Mouse (Mus musculus): ENCODE measurements at regions not wholly inside any gene's neighbourhood (a gene's known extent, or its start where the extent isn't known, plus 50 kb on each side); places are given as distances from the start of the nearest gene placed in this dataset.
"Not testable (repeated sequence)": the region's sequence is repeated elsewhere in the genome, so short reads cannot be mapped to it uniquely, and the experiment has no call there.

DNA sequence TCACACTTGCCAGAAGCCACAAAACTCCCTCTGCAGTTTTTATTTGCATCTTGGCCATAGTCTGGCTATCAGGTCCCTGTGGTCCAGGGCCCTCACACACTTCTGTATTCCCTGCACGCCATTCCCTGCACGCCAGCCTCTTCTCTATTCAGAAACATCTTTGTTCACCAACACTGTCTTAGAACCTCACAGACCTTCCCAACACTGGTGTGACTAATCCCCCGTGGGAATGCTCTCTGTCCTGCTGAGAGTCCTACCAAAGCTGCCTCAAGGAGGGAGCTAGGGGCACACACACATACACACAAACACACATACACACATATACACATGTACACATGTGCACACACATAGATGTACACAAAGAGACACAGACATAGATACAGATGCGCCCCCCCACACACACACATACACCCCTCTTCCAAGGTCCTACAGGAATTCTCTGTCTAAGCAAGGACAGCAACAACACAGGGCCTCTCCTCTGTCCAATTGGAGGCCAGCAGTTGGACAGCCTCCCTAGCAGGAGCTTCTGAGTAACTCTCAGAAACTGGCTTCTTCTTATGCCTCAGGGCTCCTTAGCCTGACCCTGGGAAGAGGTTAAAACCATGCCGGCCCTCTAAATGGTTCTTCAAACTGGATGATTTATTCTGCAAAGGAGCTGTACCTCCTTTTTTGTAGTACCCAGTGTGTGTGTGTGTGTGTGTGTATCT, 179.0 kb upstream of the Afdn start:
- H3K27me3 ChIP-seq (ENCODE audit: control insufficient read depth, insufficient read depth, low read length) = no peaks in the 10 kb centered on the region
- H3K4me1 ChIP-seq (ENCODE audit: control insufficient read depth, insufficient read depth, low read length) = peaks cover 5% of the 10 kb centered on the region
- WGBS = 74% methylated on average over 5 of the region's 5 CpGs
- no peak overlapping the region for H3K9ac ChIP-seq (ENCODE audit: low read depth, low read length)
- no peak overlapping the region for H3K27ac ChIP-seq (replicated peaks; ENCODE audit: insufficient read depth, low read depth, low read length)
- no peaks in the 10 kb centered on the region for H3K36me3 ChIP-seq (ENCODE audit: control insufficient read depth, insufficient read depth, low read length)
- TF ChIP-seq CTCF (IDR thresholded peaks at IDR 0.05; ENCODE audit: low read depth, low read length) (no peak), POLR2A (IDR thresholded peaks at IDR 0.05; ENCODE audit: extremely low read depth, insufficient read depth, low read length) (no peak)
- H3K79me2 ChIP-seq (ENCODE audit: control insufficient read depth, insufficient read depth, low read length) = no peaks in the 10 kb centered on the region
- no peak for DNase-seq (ENCODE audit: extremely low read depth, low read depth, low spot score)
- no peak overlapping the region for H3K4me3 ChIP-seq (ENCODE audit: insufficient read depth, low read depth, low read length)

DNA sequence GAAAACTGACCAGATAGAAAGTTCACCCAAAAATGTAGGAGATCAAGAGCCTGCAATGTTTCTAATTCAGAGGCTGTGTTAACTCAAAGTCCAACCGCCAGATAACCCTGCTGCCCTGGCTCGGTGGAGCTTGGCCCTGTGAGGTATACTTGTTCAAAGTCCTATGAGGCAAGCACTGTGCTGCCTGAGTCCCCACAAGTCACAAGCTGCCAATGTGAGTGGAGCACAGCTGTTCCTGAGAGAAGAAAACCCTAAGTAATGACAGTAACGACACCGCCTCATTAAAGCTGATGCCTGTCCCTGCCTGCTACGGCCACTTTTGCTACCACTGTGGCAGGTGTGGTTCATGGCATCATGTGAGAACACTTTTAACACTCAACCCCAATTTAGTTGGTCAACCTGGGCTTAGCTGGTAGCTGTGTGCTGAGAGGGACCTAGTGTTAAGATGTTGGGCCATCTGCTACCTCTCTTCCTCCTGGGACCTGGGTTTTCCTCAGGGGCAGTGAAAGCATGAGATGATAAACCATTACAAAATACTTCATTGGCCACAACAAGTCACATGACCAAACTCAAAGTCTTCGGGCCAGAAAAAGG, 178.2 kb upstream of the Afdn start:
- peaks cover 5% of the 10 kb centered on the region for H3K4me1 ChIP-seq (ENCODE audit: control insufficient read depth, insufficient read depth, low read length)

DNA sequence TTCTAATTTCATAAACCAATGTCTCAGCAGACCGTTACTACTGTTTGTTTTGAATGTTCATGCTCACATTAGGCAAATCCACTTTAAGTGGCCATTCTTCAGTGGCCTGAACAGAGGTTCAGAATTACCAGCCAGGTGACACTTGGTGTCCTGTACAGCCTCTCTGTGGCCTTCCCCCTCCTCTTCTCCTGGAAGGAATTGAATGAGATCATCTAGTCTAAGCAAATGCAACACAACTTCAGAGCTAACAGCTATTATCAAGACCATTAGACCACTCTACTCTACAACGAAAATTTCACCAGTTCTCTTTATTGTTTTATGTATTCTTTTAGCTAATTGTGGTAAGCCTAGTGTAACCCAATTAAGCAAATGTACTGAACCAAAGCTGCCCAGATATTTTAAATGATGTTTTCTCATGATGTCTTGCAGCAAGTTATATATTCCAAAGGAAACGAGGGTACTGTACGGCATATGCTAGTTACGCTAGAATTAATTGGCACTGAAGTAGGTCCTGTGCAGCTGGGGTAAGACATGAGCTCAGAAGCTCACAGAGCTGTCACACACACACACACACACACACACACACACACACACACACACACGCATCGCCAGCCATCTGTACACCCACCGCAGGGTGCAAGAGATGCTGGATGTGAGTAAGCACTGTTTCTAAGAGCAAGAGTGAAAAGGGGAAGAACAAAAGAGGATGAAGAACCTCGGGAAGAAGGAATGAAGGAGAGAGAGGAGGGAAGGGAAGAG, 176.7 kb upstream of the Afdn start:
- Histone ChIP-seq H3K4me3 (ENCODE audit: insufficient read depth, low read depth, low read length) (no peak overlapping the region), H3K79me2 (ENCODE audit: control insufficient read depth, insufficient read depth, low read length) (no peaks in the 10 kb centered on the region), H3K36me3 (ENCODE audit: control insufficient read depth, insufficient read depth, low read length) (no peaks in the 10 kb centered on the region), H3K9ac (ENCODE audit: low read depth, low read length) (no peak overlapping the region), H3K27me3 (ENCODE audit: control insufficient read depth, insufficient read depth, low read length) (no peaks in the 10 kb centered on the region), H3K4me1 (ENCODE audit: control insufficient read depth, insufficient read depth, low read length) (peaks cover 5% of the 10 kb centered on the region), H3K27ac (replicated peaks; ENCODE audit: insufficient read depth, low read depth, low read length) (no peak overlapping the region)
- no peak for TF ChIP-seq POLR2A (IDR thresholded peaks at IDR 0.05; ENCODE audit: extremely low read depth, insufficient read depth, low read length)
- no peak for TF ChIP-seq CTCF (IDR thresholded peaks at IDR 0.05; ENCODE audit: low read depth, low read length)
- no peak for DNase-seq (ENCODE audit: extremely low read depth, low read depth, low spot score)
- 85% methylated on average over 9 of the region's 9 CpGs for WGBS

More for the DNA sequence above, 178.2 kb upstream of the Afdn start:
- WGBS = 43% methylated on average over 6 of the region's 6 CpGs
- no peaks in the 10 kb centered on the region for H3K27me3 ChIP-seq (ENCODE audit: control insufficient read depth, insufficient read depth, low read length)
- no peaks in the 10 kb centered on the region for H3K36me3 ChIP-seq (ENCODE audit: control insufficient read depth, insufficient read depth, low read length)
- no peak overlapping the region for H3K4me3 ChIP-seq (ENCODE audit: insufficient read depth, low read depth, low read length)
- H3K27ac ChIP-seq (replicated peaks; ENCODE audit: insufficient read depth, low read depth, low read length) = no peak overlapping the region; the same call in 1 of the 2 replicates
- no peak overlapping the region for H3K9ac ChIP-seq (ENCODE audit: low read depth, low read length)
- peak; percentile 93 for DNase-seq (ENCODE audit: extremely low read depth, low read depth, low spot score)
- TF ChIP-seq CTCF (IDR thresholded peaks at IDR 0.05; ENCODE audit: low read depth, low read length) (no peak), POLR2A (IDR thresholded peaks at IDR 0.05; ENCODE audit: extremely low read depth, insufficient read depth, low read length) (no peak)
- no peaks in the 10 kb centered on the region for H3K79me2 ChIP-seq (ENCODE audit: control insufficient read depth, insufficient read depth, low read length)

DNA sequence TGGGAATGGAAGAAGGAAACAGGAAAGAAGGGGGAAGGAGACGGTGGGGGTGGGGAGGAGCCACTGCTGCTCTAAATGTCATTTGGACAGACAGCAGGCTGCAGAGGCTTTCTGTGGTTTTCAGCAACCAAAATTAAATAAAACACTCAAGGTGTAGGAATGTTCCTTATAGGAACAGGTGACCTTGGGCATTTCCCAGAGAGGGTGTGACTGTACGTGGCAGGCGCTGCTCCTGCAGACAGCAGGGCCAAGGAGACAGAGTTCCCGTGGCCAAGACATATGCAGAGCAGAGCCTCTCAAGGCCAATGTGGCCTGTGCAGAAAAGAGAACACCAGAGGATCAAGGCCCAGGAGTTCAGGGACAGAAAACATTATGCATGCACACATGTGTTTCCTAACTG, 175.9 kb upstream of the Afdn start:
- H3K27me3 ChIP-seq (ENCODE audit: control insufficient read depth, insufficient read depth, low read length) = no peaks in the 10 kb centered on the region
- no peaks in the 10 kb centered on the region for H3K79me2 ChIP-seq (ENCODE audit: control insufficient read depth, insufficient read depth, low read length)
- H3K27ac ChIP-seq (replicated peaks; ENCODE audit: insufficient read depth, low read depth, low read length) = no peak overlapping the region
- H3K4me1 ChIP-seq (ENCODE audit: control insufficient read depth, insufficient read depth, low read length) = peaks cover 5% of the 10 kb centered on the region
- TF ChIP-seq CTCF (IDR thresholded peaks at IDR 0.05; ENCODE audit: low read depth, low read length) = no peak
- TF ChIP-seq POLR2A (IDR thresholded peaks at IDR 0.05; ENCODE audit: extremely low read depth, insufficient read depth, low read length) = no peak
- 87% methylated on average over 4 of the region's 4 CpGs for WGBS
- H3K36me3 ChIP-seq (ENCODE audit: control insufficient read depth, insufficient read depth, low read length) = no peaks in the 10 kb centered on the region
- no peak overlapping the region for H3K4me3 ChIP-seq (ENCODE audit: insufficient read depth, low read depth, low read length)
- no peak overlapping the region for H3K9ac ChIP-seq (ENCODE audit: low read depth, low read length)
- no peak for DNase-seq (ENCODE audit: extremely low read depth, low read depth, low spot score)

DNA sequence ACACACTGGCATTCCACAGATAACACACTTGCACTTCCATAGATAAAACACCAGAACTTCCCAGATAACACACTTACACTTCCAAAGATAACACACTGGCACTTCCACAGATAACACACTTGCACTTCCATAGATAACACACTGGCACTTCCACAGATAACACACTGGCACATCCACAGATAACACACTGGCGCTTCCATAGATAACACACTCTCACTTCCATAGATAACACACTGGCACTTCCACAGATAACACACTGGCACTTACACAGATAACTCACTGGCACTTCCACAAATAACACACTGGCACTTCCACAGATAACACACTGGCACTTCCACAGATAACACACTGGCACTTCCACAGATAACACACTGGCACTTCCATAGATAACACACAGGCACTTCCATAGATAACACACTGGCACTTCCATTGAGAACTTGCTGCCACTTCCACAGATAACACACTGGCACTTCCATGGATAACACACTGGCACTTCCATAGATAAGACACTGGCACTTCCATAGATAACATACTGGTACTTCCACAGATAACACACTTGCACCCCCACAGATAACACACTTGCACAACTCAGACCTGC, 170.0 kb upstream of the Afdn start:
- not testable (repeated sequence) for H3K9ac ChIP-seq (ENCODE audit: low read depth, low read length); H3K4me3 ChIP-seq (ENCODE audit: insufficient read depth, low read depth, low read length); H3K4me1 ChIP-seq (ENCODE audit: control insufficient read depth, insufficient read depth, low read length); H3K79me2 ChIP-seq (ENCODE audit: control insufficient read depth, insufficient read depth, low read length); H3K27ac ChIP-seq (replicated peaks; ENCODE audit: insufficient read depth, low read depth, low read length); H3K36me3 ChIP-seq (ENCODE audit: control insufficient read depth, insufficient read depth, low read length); H3K27me3 ChIP-seq (ENCODE audit: control insufficient read depth, insufficient read depth, low read length)
- WGBS = 80% methylated on average over 1 of the region's 1 CpGs
- peak; percentile 31 for DNase-seq (ENCODE audit: extremely low read depth, low read depth, low spot score)
